Mouse (Mus musculus) cerebellum, adult 11 months (tissue): ENCODE results near the gene Rbm3.
A peak's percentile ranks its signal among the peaks of the same experiment; 100 is the strongest.

Source experiments
- DNase-seq: peaks from one replicate; pipeline ENCODE4 v3.0.0; 2022

Rbm3 gene

GRCm38 (mm10) chrX:8145153-8145991 lies at the start of gene Rbm3:
TSS of gene Rbm3 (minus strand) at chrX:8145880.
- peak; percentile 79 for DNase-seq

- no peak for DNase-seq
Observed at GRCm38 (mm10) chrX:8193419-8193723, 47.7 kb upstream of the Rbm3 start, which contains the start of gene Ebp. TSS of gene Ebp (minus strand) at chrX:8193512.

GRCm38 (mm10) chrX:8192640-8193418 lies 47.1 kb upstream of the Rbm3 start:
- peak; percentile 80 for DNase-seq

- DNase-seq = no peak
Observed at GRCm38 (mm10) chrX:8192126-8192639, 46.5 kb upstream of the Rbm3 start.

- no peak for DNase-seq
Observed at GRCm38 (mm10) chrX:8182871-8183540, 37.3 kb upstream of the Rbm3 start.

GRCm38 (mm10) chrX:8179646-8180045 lies 34.0 kb upstream of the Rbm3 start:
- no peak for DNase-seq

- no peak for DNase-seq
Observed at GRCm38 (mm10) chrX:8178871-8179270, 33.2 kb upstream of the Rbm3 start.

- DNase-seq = peak; percentile 84
Observed at GRCm38 (mm10) chrX:8175504-8176385, 30.1 kb upstream of the Rbm3 start, which contains the start of gene Tbc1d25. TSS of gene Tbc1d25 (minus strand) at chrX:8176181.

GRCm38 (mm10) chrX:8175169-8175503 lies 29.5 kb upstream of the Rbm3 start:
- DNase-seq = no peak

GRCm38 (mm10) chrX:8167716-8168647 lies 22.3 kb upstream of the Rbm3 start:
- DNase-seq = no peak

- DNase-seq = peak; percentile 20
Observed at GRCm38 (mm10) chrX:8164471-8164870, 18.8 kb upstream of the Rbm3 start.

- no peak for DNase-seq
Observed at GRCm38 (mm10) chrX:8163076-8163475, 17.4 kb upstream of the Rbm3 start.

GRCm38 (mm10) chrX:8143750-8144149 lies 1.9 kb downstream of the Rbm3 start:
- DNase-seq = peak; percentile 34

GRCm38 (mm10) chrX:8142948-8143347 lies 2.7 kb downstream of the Rbm3 start:
- DNase-seq = no peak

- DNase-seq = no peak
Observed at GRCm38 (mm10) chrX:8141058-8141457, 4.6 kb downstream of the Rbm3 start.

- DNase-seq = no peak
Observed at GRCm38 (mm10) chrX:8140446-8140845, 5.2 kb downstream of the Rbm3 start.

GRCm38 (mm10) chrX:8139480-8139879 lies 6.2 kb downstream of the Rbm3 start:
- no peak for DNase-seq

GRCm38 (mm10) chrX:8135886-8136285 lies 9.8 kb downstream of the Rbm3 start:
- DNase-seq = no peak

GRCm38 (mm10) chrX:8132017-8132976 lies 13.4 kb downstream of the Rbm3 start, which contains the start of gene Wdr13:
TSS of gene Wdr13 (minus strand) at chrX:8132892.
- peak; percentile 86 for DNase-seq

GRCm38 (mm10) chrX:8131393-8131792 lies 14.3 kb downstream of the Rbm3 start:
- no peak for DNase-seq
